Mouse (Mus musculus): Measurements from ENCODE around the gene Efcab14. TPM values are rescaled to one million over a fixed set of nuclear protein-coding genes. Genes with fewer than 3 reads are reported as not detected.

Efcab14 gene
- polyA plus RNA-seq, 1 experiment = 30.9 TPM

GRCm38 (mm10) chr4:115734867-115735266, 2.7 kb upstream of the Efcab14 start:
- H3K4me3 ChIP-seq (ENCODE audit: insufficient read depth, low read length) = no peak overlapping the region
- TF ChIP-seq CTCF (IDR thresholded peaks at IDR 0.05; ENCODE audit: low read depth, low read length) (no peak), POLR2A (IDR thresholded peaks at IDR 0.05; ENCODE audit: borderline replicate concordance, low read depth, low read length) (no peak)
- H3K4me1 ChIP-seq (ENCODE audit: control insufficient read depth, insufficient read depth, low read length) = peaks cover 10% of the 10 kb centered on the region

GRCm38 (mm10) chr4:115738481-115738985, 989 bp downstream of the Efcab14 start:
- Histone ChIP-seq H3K27ac (ENCODE audit: insufficient read depth, low read depth, low read length) (peak overlapping the region; percentile 15; the same call in 1 of the 2 replicates), H3K4me3 (ENCODE audit: insufficient read depth, low read length) (peak overlapping the region; percentile 72), H3K4me1 (ENCODE audit: control insufficient read depth, insufficient read depth, low read length) (peaks cover 22% of the 10 kb centered on the region)
- no peak for TF ChIP-seq POLR2A (IDR thresholded peaks at IDR 0.05; ENCODE audit: borderline replicate concordance, low read depth, low read length)
- no peak for TF ChIP-seq CTCF (IDR thresholded peaks at IDR 0.05; ENCODE audit: low read depth, low read length)

More at GRCm38 (mm10) chr4:115734867-115735266, 2.7 kb upstream of the Efcab14 start:
- no peak overlapping the region for H3K27ac ChIP-seq (ENCODE audit: insufficient read depth, low read depth, low read length)

DNA sequence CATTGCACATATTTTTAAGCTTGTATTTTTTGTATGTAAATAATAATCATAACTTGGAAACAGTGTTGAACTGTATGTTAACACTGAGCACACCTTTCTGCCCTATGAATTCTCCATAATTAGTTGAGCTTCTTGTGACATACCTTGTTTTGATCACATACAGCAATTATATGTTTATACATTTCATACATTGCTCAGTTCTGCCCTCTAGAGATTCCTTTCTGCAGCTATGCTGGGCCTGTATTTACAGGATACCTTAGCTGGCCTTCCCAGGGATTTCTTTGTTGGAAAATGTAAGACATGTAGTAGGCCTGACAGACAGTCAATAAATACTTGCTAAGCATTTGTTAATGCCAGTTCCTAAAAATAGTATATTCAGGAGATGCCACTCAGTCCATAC, 5.1 kb downstream of the Efcab14 start:
- no peak for TF ChIP-seq CTCF (IDR thresholded peaks at IDR 0.05; ENCODE audit: low read depth, low read length)
- TF ChIP-seq POLR2A (IDR thresholded peaks at IDR 0.05; ENCODE audit: borderline replicate concordance, low read depth, low read length) = no peak
- peaks cover 32% of the 10 kb centered on the region for H3K4me1 ChIP-seq (ENCODE audit: control insufficient read depth, insufficient read depth, low read length)
- H3K4me3 ChIP-seq (ENCODE audit: insufficient read depth, low read length) = no peak overlapping the region
- H3K27ac ChIP-seq (ENCODE audit: insufficient read depth, low read depth, low read length) = no peak overlapping the region

GRCm38 (mm10) chr4:115743096-115743495, 5.6 kb downstream of the Efcab14 start:
- H3K4me1 ChIP-seq (ENCODE audit: control insufficient read depth, insufficient read depth, low read length) = peaks cover 32% of the 10 kb centered on the region
- TF ChIP-seq POLR2A (IDR thresholded peaks at IDR 0.05; ENCODE audit: borderline replicate concordance, low read depth, low read length) (no peak), CTCF (IDR thresholded peaks at IDR 0.05; ENCODE audit: low read depth, low read length) (no peak)

GRCm38 (mm10) chr4:115748181-115748580, 10.6 kb downstream of the Efcab14 start:
- H3K4me3 ChIP-seq (ENCODE audit: insufficient read depth, low read length) = no peak overlapping the region
- H3K27ac ChIP-seq (ENCODE audit: insufficient read depth, low read depth, low read length) = no peak overlapping the region
- peaks cover 10% of the 10 kb centered on the region for H3K4me1 ChIP-seq (ENCODE audit: control insufficient read depth, insufficient read depth, low read length)
- TF ChIP-seq CTCF (IDR thresholded peaks at IDR 0.05; ENCODE audit: low read depth, low read length) (no peak), POLR2A (IDR thresholded peaks at IDR 0.05; ENCODE audit: borderline replicate concordance, low read depth, low read length) (no peak)

More at GRCm38 (mm10) chr4:115743096-115743495, 5.6 kb downstream of the Efcab14 start:
- Histone ChIP-seq H3K27ac (ENCODE audit: insufficient read depth, low read depth, low read length) (no peak overlapping the region), H3K4me3 (ENCODE audit: insufficient read depth, low read length) (no peak overlapping the region)

GRCm38 (mm10) chr4:115749336-115749735, 11.8 kb downstream of the Efcab14 start:
- Histone ChIP-seq H3K27ac (ENCODE audit: insufficient read depth, low read depth, low read length) (no peak overlapping the region), H3K4me3 (ENCODE audit: insufficient read depth, low read length) (no peak overlapping the region), H3K4me1 (ENCODE audit: control insufficient read depth, insufficient read depth, low read length) (peaks cover 10% of the 10 kb centered on the region)
- TF ChIP-seq CTCF (IDR thresholded peaks at IDR 0.05; ENCODE audit: low read depth, low read length) (no peak), POLR2A (IDR thresholded peaks at IDR 0.05; ENCODE audit: borderline replicate concordance, low read depth, low read length) (no peak)

GRCm38 (mm10) chr4:115754101-115754500, 16.6 kb downstream of the Efcab14 start:
- TF ChIP-seq CTCF (IDR thresholded peaks at IDR 0.05; ENCODE audit: low read depth, low read length) = no peak
- no peak for TF ChIP-seq POLR2A (IDR thresholded peaks at IDR 0.05; ENCODE audit: borderline replicate concordance, low read depth, low read length)
- no peak overlapping the region for H3K4me3 ChIP-seq (ENCODE audit: insufficient read depth, low read length)
- no peaks in the 10 kb centered on the region; the same call in 1 of the 2 replicates for H3K4me1 ChIP-seq (ENCODE audit: control insufficient read depth, insufficient read depth, low read length)
- no peak overlapping the region for H3K27ac ChIP-seq (ENCODE audit: insufficient read depth, low read depth, low read length)

- Histone ChIP-seq H3K27ac (ENCODE audit: insufficient read depth, low read depth, low read length) (no peak overlapping the region), H3K4me3 (ENCODE audit: insufficient read depth, low read length) (no peak overlapping the region), H3K4me1 (ENCODE audit: control insufficient read depth, insufficient read depth, low read length) (no peaks in the 10 kb centered on the region; the same call in 1 of the 2 replicates)
- TF ChIP-seq CTCF (IDR thresholded peaks at IDR 0.05; ENCODE audit: low read depth, low read length) = no peak
- TF ChIP-seq POLR2A (IDR thresholded peaks at IDR 0.05; ENCODE audit: borderline replicate concordance, low read depth, low read length) = no peak
Measured at GRCm38 (mm10) chr4:115754851-115755250, 17.3 kb downstream of the Efcab14 start.

DNA sequence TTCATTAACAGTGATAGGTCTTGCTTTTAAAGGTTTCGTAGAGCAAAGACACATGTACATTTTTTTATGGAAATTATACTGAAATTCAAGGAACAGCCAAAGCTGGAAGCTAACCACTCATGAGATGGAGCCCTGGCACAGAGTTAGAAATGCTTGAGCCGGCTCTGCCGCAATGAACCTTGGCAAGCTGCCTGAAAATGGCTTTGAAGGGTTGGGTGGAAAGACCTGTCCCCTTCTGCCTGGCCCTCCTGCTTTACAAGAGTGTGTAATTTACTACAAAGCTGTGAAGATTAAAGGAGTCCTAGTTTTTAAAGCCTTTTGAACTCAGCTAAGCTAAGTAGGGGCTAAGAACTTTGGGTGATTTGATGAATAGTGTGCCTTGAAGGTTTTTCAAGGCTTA, 23.7 kb downstream of the Efcab14 start:
- H3K27ac ChIP-seq (ENCODE audit: insufficient read depth, low read depth, low read length) = no peak overlapping the region

DNA sequence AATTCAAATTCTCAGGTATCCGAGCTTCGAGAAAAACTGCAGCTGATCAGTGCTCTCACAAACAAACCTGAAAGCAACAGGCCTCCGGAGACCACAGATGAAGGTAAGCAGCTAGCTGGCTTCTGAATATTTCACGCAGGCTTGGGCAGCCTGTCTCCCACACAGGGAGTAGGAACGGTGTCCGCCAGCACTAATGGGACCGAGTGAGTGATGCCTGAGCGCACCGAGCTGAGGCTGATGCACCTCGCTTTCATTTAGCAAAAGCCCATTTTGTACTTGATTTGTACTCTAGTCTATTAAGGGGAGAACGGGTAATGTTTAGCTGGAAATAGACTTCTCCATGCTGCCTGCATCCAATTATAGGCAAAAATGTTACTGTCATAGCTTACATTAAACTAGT, 27.0 kb downstream of the Efcab14 start:
- Histone ChIP-seq H3K27ac (ENCODE audit: insufficient read depth, low read depth, low read length) (no peak overlapping the region), H3K4me3 (ENCODE audit: insufficient read depth, low read length) (no peak overlapping the region), H3K4me1 (ENCODE audit: control insufficient read depth, insufficient read depth, low read length) (no peaks in the 10 kb centered on the region)
- no peak for TF ChIP-seq POLR2A (IDR thresholded peaks at IDR 0.05; ENCODE audit: borderline replicate concordance, low read depth, low read length)
- TF ChIP-seq CTCF (IDR thresholded peaks at IDR 0.05; ENCODE audit: low read depth, low read length) = no peak

More for the DNA sequence above, 23.7 kb downstream of the Efcab14 start:
- H3K4me3 ChIP-seq (ENCODE audit: insufficient read depth, low read length) = no peak overlapping the region
- no peaks in the 10 kb centered on the region; the same call in 1 of the 2 replicates for H3K4me1 ChIP-seq (ENCODE audit: control insufficient read depth, insufficient read depth, low read length)
- no peak for TF ChIP-seq POLR2A (IDR thresholded peaks at IDR 0.05; ENCODE audit: borderline replicate concordance, low read depth, low read length)
- TF ChIP-seq CTCF (IDR thresholded peaks at IDR 0.05; ENCODE audit: low read depth, low read length) = no peak
